ENCODE assay signal across 12 mouse cellular contexts in the genomic region with DNA sequence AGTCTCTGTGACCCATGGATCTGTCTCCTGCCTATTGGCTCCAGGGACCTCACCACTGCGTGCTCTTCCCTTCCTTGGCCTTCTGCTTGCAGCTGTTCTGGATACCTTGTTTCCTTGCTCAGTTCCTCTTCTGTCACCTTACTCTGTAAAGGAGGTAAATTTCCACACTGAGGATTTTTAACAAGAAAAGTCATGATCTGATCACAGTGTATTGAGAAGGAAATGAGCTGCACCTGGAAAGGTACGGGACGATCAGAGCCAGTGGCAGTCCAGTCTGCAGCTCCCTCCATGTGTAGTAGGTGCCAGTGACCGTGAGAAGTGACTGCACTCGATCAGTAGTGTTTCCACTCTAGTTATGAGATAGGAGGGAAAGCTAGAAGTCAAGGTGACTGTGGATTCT.
"Had no signal": no experiment of that assay in that cellular context is flagged by ENCODE, and none has a peak within 500 bp of the region (broad histone marks: within the 10 kb centered on the region; RNA-seq: fewer than 3 reads in every experiment).

No protein-coding gene starts in this region.

- DNase-seq: retina, postnatal 1 day; right cerebral cortex, adult 18-20 months; right cerebral cortex, postnatal 14 days; right cerebral cortex, postnatal 25 days; right cerebral cortex, postnatal 4 days; spleen, adult 18-20 months; thymus, adult 18-20 months; thymus, adult 2 months; thymus, postnatal 14 days; thymus, postnatal 25 days; thymus, postnatal 36 days; thymus, postnatal 4 days had no signal
